ENCODE assay signal across 12 mouse cellular contexts in genomic region chr16:63903425-63903824, GRCm38 (mm10). TPM values are rescaled to one million over a fixed set of nuclear protein-coding genes. Genes with fewer than 3 reads are reported as not detected.
DNase-seq lines count a peak whose midpoint lies in the region; ATAC-seq and TF ChIP-seq lines count a peak whose summit lies in the region.
"Had no signal": no experiment of that assay in that cellular context is flagged by ENCODE, and none has a peak within 500 bp of the region (broad histone marks: within the 10 kb centered on the region; RNA-seq: fewer than 3 reads in every experiment).

No protein-coding gene starts in this region.

- no peaks in the 10 kb centered on the region for H3K27me3 ChIP-seq in heart, embryonic 11.5 days (ENCODE audit: control insufficient read depth, insufficient read depth, low read length)
- H3K27me3 ChIP-seq in lung, embryonic 16.5 days (ENCODE audit: control insufficient read depth, insufficient read depth, low read depth, low read length), result no peaks in the 10 kb centered on the region
- H3K27me3 ChIP-seq in forebrain, postnatal 0 days (ENCODE audit: insufficient read depth, low read length), result no peaks in the 10 kb centered on the region
- H3K27me3 ChIP-seq in neural tube, embryonic 13.5 days, result no peaks in the 10 kb centered on the region
- H3K27me3 ChIP-seq: embryonic facial prominence, embryonic 13.5 days had no signal

- H3K4me2 ChIP-seq in heart, embryonic 11.5 days, result peak overlapping the region; percentile 59
- H3K4me2 ChIP-seq in lung, embryonic 16.5 days (ENCODE audit: low read depth, low read length), result peak overlapping the region; percentile 36; the same call in 1 of the 2 replicates
- peak overlapping the region; percentile 43 for H3K4me2 ChIP-seq in forebrain, postnatal 0 days (ENCODE audit: low read depth)
- peak overlapping the region; percentile 32 for H3K4me2 ChIP-seq in neural tube, embryonic 13.5 days
- H3K4me2 ChIP-seq: embryonic facial prominence, embryonic 13.5 days had no signal

- TF ChIP-seq CTCF in forebrain, postnatal 0 days (IDR thresholded peaks at IDR 0.05; ENCODE audit: low read depth), result no peak

- WGBS in heart, embryonic 11.5 days (ENCODE audit: insufficient replicate concordance), result 23% methylated on average over 13 of the region's 13 CpGs
- WGBS in lung, embryonic 16.5 days, result 19% methylated on average over 13 of the region's 13 CpGs
- 21% methylated on average over 13 of the region's 13 CpGs for WGBS in forebrain, postnatal 0 days
- 58% methylated on average over 13 of the region's 13 CpGs for WGBS in neural tube, embryonic 13.5 days

- no peaks in the 10 kb centered on the region for H3K4me1 ChIP-seq in heart, embryonic 11.5 days (ENCODE audit: control insufficient read depth, insufficient read depth, low read length)
- H3K4me1 ChIP-seq in lung, embryonic 16.5 days (replicated peaks; ENCODE audit: control insufficient read depth, insufficient read depth, low read length), result no peaks in the 10 kb centered on the region
- no peaks in the 10 kb centered on the region for H3K4me1 ChIP-seq in forebrain, postnatal 0 days (ENCODE audit: insufficient read depth)
- no peaks in the 10 kb centered on the region; the same call in 1 of the 2 replicates for H3K4me1 ChIP-seq in neural tube, embryonic 13.5 days (replicated peaks)
- H3K4me1 ChIP-seq: embryonic facial prominence, embryonic 13.5 days had no signal

- H3K9me3 ChIP-seq in heart, embryonic 11.5 days (replicated peaks; ENCODE audit: control insufficient read depth, low read length), result no peaks in the 10 kb centered on the region
- H3K9me3 ChIP-seq in lung, embryonic 16.5 days (ENCODE audit: control insufficient read depth, low read length), result no peaks in the 10 kb centered on the region
- no peaks in the 10 kb centered on the region for H3K9me3 ChIP-seq in forebrain, postnatal 0 days (ENCODE audit: low read length)
- no peaks in the 10 kb centered on the region for H3K9me3 ChIP-seq in neural tube, embryonic 13.5 days
- H3K9me3 ChIP-seq: embryonic facial prominence, embryonic 13.5 days had no signal

- ATAC-seq in heart, embryonic 11.5 days (replicated peaks; ENCODE audit: insufficient number of reproducible peaks, low FRiP score, low TSS enrichment), result no peak
- no peak for ATAC-seq in lung, embryonic 16.5 days (ENCODE audit: low read depth)
- ATAC-seq in forebrain, postnatal 0 days, result no peak
- ATAC-seq in neural tube, embryonic 13.5 days (ENCODE audit: low read depth), result no peak

- no peak overlapping the region for H3K27ac ChIP-seq in heart, embryonic 11.5 days (ENCODE audit: low read depth, low read length)
- no peak overlapping the region for H3K27ac ChIP-seq in lung, embryonic 16.5 days (ENCODE audit: low read length)
- H3K27ac ChIP-seq in forebrain, postnatal 0 days (ENCODE audit: low read depth, low read length), result no peak overlapping the region
- no peak overlapping the region for H3K27ac ChIP-seq in neural tube, embryonic 13.5 days (replicated peaks)
- H3K27ac ChIP-seq: embryonic facial prominence, embryonic 13.5 days had no signal

- no peak for DNase-seq in heart, adult 8-10 months (ENCODE audit: low spot score)
- DNase-seq in lung, postnatal 4 days, result no peak
- DNase-seq in forebrain, postnatal 0 days, result peak; percentile 37
- DNase-seq in adrenal gland, postnatal 4 days (ENCODE audit: low spot score in 2 of 2), result no peak
- no peak for DNase-seq in layer of hippocampus, postnatal 36 days
- DNase-seq: kidney, adult 2 months; lung, adult 2 months; thymus, postnatal 4 days had no signal

- H3K9ac ChIP-seq in heart, embryonic 11.5 days (ENCODE audit: low read depth, low read length), result 0 out of 2 replicates have a peak overlapping the region, but pooled peaks have one; percentile 34
- H3K9ac ChIP-seq in lung, embryonic 16.5 days (ENCODE audit: low read length), result no peak overlapping the region
- peak overlapping the region; percentile 44 for H3K9ac ChIP-seq in forebrain, postnatal 0 days
- no peak overlapping the region for H3K9ac ChIP-seq in neural tube, embryonic 13.5 days
- H3K9ac ChIP-seq: embryonic facial prominence, embryonic 13.5 days had no signal

- H3K36me3 ChIP-seq in heart, embryonic 11.5 days (ENCODE audit: control insufficient read depth, insufficient read depth, low read length), result no peaks in the 10 kb centered on the region
- H3K36me3 ChIP-seq in lung, embryonic 16.5 days (ENCODE audit: control insufficient read depth, insufficient read depth, low read length), result no peaks in the 10 kb centered on the region
- H3K36me3 ChIP-seq in forebrain, postnatal 0 days (ENCODE audit: insufficient read depth), result no peaks in the 10 kb centered on the region
- H3K36me3 ChIP-seq in neural tube, embryonic 13.5 days, result no peaks in the 10 kb centered on the region
- H3K36me3 ChIP-seq: embryonic facial prominence, embryonic 13.5 days had no signal

- peak overlapping the region; percentile 18; the same call in 1 of the 2 replicates for H3K4me3 ChIP-seq in heart, embryonic 11.5 days (ENCODE audit: low read depth, low read length)
- 0 out of 2 replicates have a peak overlapping the region, but pooled peaks have one; percentile 13 for H3K4me3 ChIP-seq in lung, embryonic 16.5 days (ENCODE audit: low read length)
- peak overlapping the region; percentile 28 for H3K4me3 ChIP-seq in forebrain, postnatal 0 days (ENCODE audit: low read depth, low read length)
- H3K4me3 ChIP-seq in neural tube, embryonic 13.5 days, result no peak overlapping the region
- H3K4me3 ChIP-seq: embryonic facial prominence, embryonic 13.5 days had no signal

RNA-seq across cellular contexts. Expression of gene Epha3, which starts 39.5 kb away (rescaled TPM):
- polyA plus RNA-seq in heart, embryonic 11.5 days (2014; fragmentation: Nextera tagmentation; extraction: Ambion mirVana), result 10.7 and 11.9 TPM in 2 replicates
- total RNA-seq in heart, adult 8-10 months (2022), result under 1 TPM; 0.20 to 0.73 (median 0.53) TPM
- 34.1 and 36.3 TPM in 2 replicates for polyA plus RNA-seq in lung, embryonic 16.5 days (2015; fragmentation: Nextera tagmentation; extraction: Ambion mirVana)
- total RNA-seq in forebrain, postnatal 0 days (2014; rRNA removed), result 47.1 and 48.3 TPM in 2 replicates
- polyA plus RNA-seq in forebrain, postnatal 0 days (2015; fragmentation: Nextera tagmentation; extraction: Ambion mirVana), result 18.9 and 25.4 TPM in 2 replicates
- polyA plus RNA-seq in neural tube, embryonic 13.5 days (2015; fragmentation: Nextera tagmentation; extraction: Ambion mirVana), result 17.5 and 25.0 TPM in 2 replicates
- total RNA-seq in adrenal gland, postnatal 4 days (2021), result 1 to 10 TPM; 8.8 to 8.9 TPM
- total RNA-seq in layer of hippocampus, postnatal 36 days (2021), result 10 to 100 TPM; 16.3 to 17.3 TPM

Comparison
In these comparisons a context has a peak if more than half of its experiments do, and no peak if none do; other contexts are left out.
1. H3K9ac ChIP-seq: peak in heart, embryonic 11.5 days (single experiment) and forebrain, postnatal 0 days (single experiment); none in lung, embryonic 16.5 days (single experiment) and neural tube, embryonic 13.5 days (single experiment).
2. RNA of gene Epha3, which starts 39.5 kb away (total RNA-seq): 47.1 to 48.3 TPM in forebrain, postnatal 0 days, 16.3 to 17.3 TPM in layer of hippocampus, postnatal 36 days and 8.8 to 8.9 TPM in adrenal gland, postnatal 4 days; 0.20 to 0.73 TPM in heart, adult 8-10 months; every median in the first group is over 4 times any median in the second.
3. Peak in every context shown above with its lines, with median percentiles within 50 percentile points of each other: H3K4me2 ChIP-seq.